Mouse (Mus musculus): ENCODE results near the gene Arhgap20. TPM values are rescaled to one million over a fixed set of nuclear protein-coding genes. Genes with fewer than 3 reads are reported as not detected.

Gene Arhgap20
- total and polyA plus RNA-seq, 2 experiments: 0.01 to 0.09 TPM

GRCm38 (mm10) chr9:51738349-51738748 lies 26.8 kb upstream of the Arhgap20 start:
- DNase-seq (ENCODE audit: extremely low read depth, low read depth, low spot score): peak; percentile 56
- no peaks in the 10 kb centered on the region for H3K36me3 ChIP-seq (ENCODE audit: control insufficient read depth, insufficient read depth, low read length)
- peaks cover 6% of the 10 kb centered on the region for H3K4me1 ChIP-seq (ENCODE audit: control insufficient read depth, insufficient read depth, low read length)
- no peak overlapping the region for H3K4me3 ChIP-seq (ENCODE audit: insufficient read depth, low read depth, low read length)
- no peak overlapping the region for H3K9ac ChIP-seq (ENCODE audit: low read depth, low read length)
- TF ChIP-seq POLR2A (IDR thresholded peaks at IDR 0.05; ENCODE audit: extremely low read depth, insufficient read depth, low read length): no peak
- no peak for TF ChIP-seq CTCF (IDR thresholded peaks at IDR 0.05; ENCODE audit: low read depth, low read length)
- H3K27me3 ChIP-seq (ENCODE audit: control insufficient read depth, insufficient read depth, low read length): peaks cover 21% of the 10 kb centered on the region; the same call in 1 of the 2 replicates
- 62% methylated on average over 9 of the region's 9 CpGs for WGBS
- H3K79me2 ChIP-seq (ENCODE audit: control insufficient read depth, insufficient read depth, low read length): no peaks in the 10 kb centered on the region
- H3K27ac ChIP-seq (replicated peaks; ENCODE audit: insufficient read depth, low read depth, low read length): no peak overlapping the region

DNA sequence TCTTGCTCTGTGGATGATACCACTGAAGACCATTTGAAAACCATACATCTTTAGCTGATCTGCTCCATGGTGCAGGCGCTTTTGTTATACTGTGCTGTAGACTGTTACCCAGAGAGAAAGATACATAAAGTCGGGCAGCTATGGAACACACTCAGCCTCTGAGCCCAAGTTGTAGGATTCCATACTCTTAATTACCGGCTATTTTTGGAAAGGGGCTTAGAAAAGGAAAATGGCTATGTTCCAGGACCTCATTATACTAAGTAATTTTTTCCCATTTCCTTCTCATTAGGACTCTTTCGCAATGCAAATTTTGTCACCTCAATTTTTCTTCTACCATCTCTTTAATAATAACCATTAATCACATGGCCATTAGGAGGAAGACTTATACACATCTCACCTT lies 25.3 kb upstream of the Arhgap20 start:
- Histone ChIP-seq H3K4me1 (ENCODE audit: control insufficient read depth, insufficient read depth, low read length) (peaks cover 6% of the 10 kb centered on the region), H3K79me2 (ENCODE audit: control insufficient read depth, insufficient read depth, low read length) (no peaks in the 10 kb centered on the region), H3K36me3 (ENCODE audit: control insufficient read depth, insufficient read depth, low read length) (no peaks in the 10 kb centered on the region), H3K9ac (ENCODE audit: low read depth, low read length) (no peak overlapping the region), H3K4me3 (ENCODE audit: insufficient read depth, low read depth, low read length) (no peak overlapping the region), H3K27ac (replicated peaks; ENCODE audit: insufficient read depth, low read depth, low read length) (no peak overlapping the region), H3K27me3 (ENCODE audit: control insufficient read depth, insufficient read depth, low read length) (peaks cover 15% of the 10 kb centered on the region; the same call in 1 of the 2 replicates)
- TF ChIP-seq CTCF (IDR thresholded peaks at IDR 0.05; ENCODE audit: low read depth, low read length): no peak
- no peak for TF ChIP-seq POLR2A (IDR thresholded peaks at IDR 0.05; ENCODE audit: extremely low read depth, insufficient read depth, low read length)
- no peak for DNase-seq (ENCODE audit: extremely low read depth, low read depth, low spot score)
- 90% methylated on average over 4 of the region's 4 CpGs for WGBS

GRCm38 (mm10) chr9:51750144-51750543 lies 15.0 kb upstream of the Arhgap20 start:
- Histone ChIP-seq H3K4me3 (ENCODE audit: insufficient read depth, low read depth, low read length) (no peak overlapping the region), H3K36me3 (ENCODE audit: control insufficient read depth, insufficient read depth, low read length) (no peaks in the 10 kb centered on the region), H3K4me1 (ENCODE audit: control insufficient read depth, insufficient read depth, low read length) (no peaks in the 10 kb centered on the region), H3K9ac (ENCODE audit: low read depth, low read length) (no peak overlapping the region), H3K27me3 (ENCODE audit: control insufficient read depth, insufficient read depth, low read length) (peaks cover 6% of the 10 kb centered on the region; the same call in 1 of the 2 replicates), H3K79me2 (ENCODE audit: control insufficient read depth, insufficient read depth, low read length) (no peaks in the 10 kb centered on the region), H3K27ac (replicated peaks; ENCODE audit: insufficient read depth, low read depth, low read length) (no peak overlapping the region)
- 77% methylated on average over 4 of the region's 4 CpGs for WGBS
- DNase-seq (ENCODE audit: extremely low read depth, low read depth, low spot score): no peak
- no peak for TF ChIP-seq POLR2A (IDR thresholded peaks at IDR 0.05; ENCODE audit: extremely low read depth, insufficient read depth, low read length)
- no peak for TF ChIP-seq CTCF (IDR thresholded peaks at IDR 0.05; ENCODE audit: low read depth, low read length)

- Histone ChIP-seq H3K4me1 (ENCODE audit: control insufficient read depth, insufficient read depth, low read length) (peaks cover 2% of the 10 kb centered on the region; the same call in 1 of the 2 replicates), H3K79me2 (ENCODE audit: control insufficient read depth, insufficient read depth, low read length) (no peaks in the 10 kb centered on the region), H3K27me3 (ENCODE audit: control insufficient read depth, insufficient read depth, low read length) (peaks cover 11% of the 10 kb centered on the region), H3K4me3 (ENCODE audit: insufficient read depth, low read depth, low read length) (no peak overlapping the region), H3K36me3 (ENCODE audit: control insufficient read depth, insufficient read depth, low read length) (no peaks in the 10 kb centered on the region), H3K9ac (ENCODE audit: low read depth, low read length) (no peak overlapping the region), H3K27ac (replicated peaks; ENCODE audit: insufficient read depth, low read depth, low read length) (no peak overlapping the region)
- WGBS: 79% methylated on average over 2 of the region's 2 CpGs
- TF ChIP-seq POLR2A (IDR thresholded peaks at IDR 0.05; ENCODE audit: extremely low read depth, insufficient read depth, low read length) (no peak), CTCF (IDR thresholded peaks at IDR 0.05; ENCODE audit: low read depth, low read length) (no peak)
- DNase-seq (ENCODE audit: extremely low read depth, low read depth, low spot score): no peak
These were observed 4.1 kb upstream of the Arhgap20 start for GRCm38 (mm10) chr9:51761003-51761402.

- peaks cover 11% of the 10 kb centered on the region for H3K27me3 ChIP-seq (ENCODE audit: control insufficient read depth, insufficient read depth, low read length)
- no peaks in the 10 kb centered on the region for H3K36me3 ChIP-seq (ENCODE audit: control insufficient read depth, insufficient read depth, low read length)
- no peak for TF ChIP-seq POLR2A (IDR thresholded peaks at IDR 0.05; ENCODE audit: extremely low read depth, insufficient read depth, low read length)
- peak; percentile 8; the same call in 1 of the 2 replicates for TF ChIP-seq CTCF (IDR thresholded peaks at IDR 0.05; ENCODE audit: low read depth, low read length)
- peaks cover 2% of the 10 kb centered on the region; the same call in 1 of the 2 replicates for H3K4me1 ChIP-seq (ENCODE audit: control insufficient read depth, insufficient read depth, low read length)
- no peaks in the 10 kb centered on the region for H3K79me2 ChIP-seq (ENCODE audit: control insufficient read depth, insufficient read depth, low read length)
- no peak overlapping the region for H3K27ac ChIP-seq (replicated peaks; ENCODE audit: insufficient read depth, low read depth, low read length)
- 9% methylated on average over 12 of the region's 12 CpGs for WGBS
- H3K9ac ChIP-seq (ENCODE audit: low read depth, low read length): no peak overlapping the region
- H3K4me3 ChIP-seq (ENCODE audit: insufficient read depth, low read depth, low read length): peak overlapping the region; percentile 58; the same call in 1 of the 2 replicates
- DNase-seq (ENCODE audit: extremely low read depth, low read depth, low spot score): peak; percentile 32
These were observed 879 bp upstream of the Arhgap20 start for GRCm38 (mm10) chr9:51764041-51764875.

Data from liver, adult 2 months (tissue).